Mouse (Mus musculus) monocyte, adult 59 days (primary cell): ENCODE data around the gene Tyr. TPM values are rescaled to one million over a fixed set of nuclear protein-coding genes. Genes with fewer than 3 reads are reported as not detected.

Experiments used
- total RNA-seq, 2 experiments: library from RNA; stranded (reverse); gene quantifications; one replicate each; pipeline ENCODE4 v1.2.4; 2023

The Tyr gene
- not detected for total RNA-seq

DNA sequence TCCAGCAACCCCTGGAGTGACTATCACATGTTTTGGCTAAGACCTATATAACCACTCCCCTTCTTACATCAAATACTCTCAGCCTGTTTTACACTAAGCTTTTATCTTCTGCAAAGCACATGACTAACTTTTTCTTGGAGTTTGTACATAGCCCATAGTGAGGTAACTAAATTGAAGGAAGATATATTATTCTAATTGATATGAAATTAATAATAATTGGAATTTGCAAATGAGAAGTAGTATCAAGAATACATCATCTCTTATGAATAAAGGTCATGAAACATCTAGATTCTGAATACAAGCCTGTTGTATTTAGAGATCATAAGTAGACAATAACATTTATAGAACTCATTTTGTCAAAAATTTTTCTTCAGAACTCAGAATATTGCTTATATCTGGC lies at the start of gene Tyr:
Gene Tyr, minus strand, starts transcription at position 101 of the 400 bp plus-strand sequence.

Other genes starting within 250 kb of the Tyr start
- not detected for gene Nox4, start 247.4 kb downstream of the Tyr start, total RNA-seq
- not detected for gene Grm5, start 90.7 kb upstream of the Tyr start, total RNA-seq